Mouse (Mus musculus) embryo, embryonic 10.5 days (tissue): ENCODE measurements around the gene 0610030E20Rik.

Experiments used
- DNase-seq: peaks from one replicate; pipeline ENCODE4 v3.0.0-alpha.2; 2015; ENCODE audit warnings: low spot score

The 0610030E20Rik gene

GRCm38 (mm10) chr6:72371147-72371546 lies 24.0 kb downstream of the 0610030E20Rik start:
- no peak for DNase-seq

GRCm38 (mm10) chr6:72371571-72371970 lies 24.5 kb downstream of the 0610030E20Rik start:
- no peak for DNase-seq

GRCm38 (mm10) chr6:72373184-72373583 lies 26.1 kb downstream of the 0610030E20Rik start:
- no peak for DNase-seq

GRCm38 (mm10) chr6:72374206-72374605 lies 27.1 kb downstream of the 0610030E20Rik start:
- DNase-seq: no peak

- no peak for DNase-seq
These were observed 27.9 kb downstream of the 0610030E20Rik start for GRCm38 (mm10) chr6:72374820-72375563.

- no peak for DNase-seq
These were observed 31.6 kb downstream of the 0610030E20Rik start for GRCm38 (mm10) chr6:72378510-72379234.

GRCm38 (mm10) chr6:72379377-72380130 lies 32.4 kb downstream of the 0610030E20Rik start:
- DNase-seq: no peak

GRCm38 (mm10) chr6:72380131-72380770 lies 33.1 kb downstream of the 0610030E20Rik start, which contains the start of gene Vamp5:
Gene Vamp5 (minus strand): TSS chr6:72380468.
- peak; percentile 57 for DNase-seq

GRCm38 (mm10) chr6:72382494-72382893 lies 35.4 kb downstream of the 0610030E20Rik start:
- no peak for DNase-seq

GRCm38 (mm10) chr6:72383142-72383820 lies 36.2 kb downstream of the 0610030E20Rik start:
- DNase-seq: no peak

- DNase-seq: no peak
These were observed 36.8 kb downstream of the 0610030E20Rik start for GRCm38 (mm10) chr6:72383952-72384351.

GRCm38 (mm10) chr6:72385258-72385657 lies 38.1 kb downstream of the 0610030E20Rik start:
- no peak for DNase-seq

- DNase-seq: no peak
These were observed 39.4 kb downstream of the 0610030E20Rik start for GRCm38 (mm10) chr6:72386561-72386960.

GRCm38 (mm10) chr6:72387816-72388215 lies 40.7 kb downstream of the 0610030E20Rik start:
- no peak for DNase-seq

GRCm38 (mm10) chr6:72388266-72388665 lies 41.1 kb downstream of the 0610030E20Rik start:
- no peak for DNase-seq

- DNase-seq: no peak
These were observed 41.7 kb downstream of the 0610030E20Rik start for GRCm38 (mm10) chr6:72388791-72389329.

- DNase-seq: no peak
These were observed 42.4 kb downstream of the 0610030E20Rik start for GRCm38 (mm10) chr6:72389471-72389940.

GRCm38 (mm10) chr6:72389941-72390771 lies 43.0 kb downstream of the 0610030E20Rik start, which contains the start of gene Vamp8:
Gene Vamp8 (minus strand): TSS chr6:72390703.
- peak; percentile 59 for DNase-seq

- peak; percentile 75 for DNase-seq
These were observed 43.8 kb downstream of the 0610030E20Rik start for GRCm38 (mm10) chr6:72390795-72391521.
